Mouse (Mus musculus) large intestine, adult 2 months (tissue): Measurements from ENCODE around the gene Nlrc5. TPM values are rescaled to one million over a fixed set of nuclear protein-coding genes. Genes with fewer than 3 reads are reported as not detected.

Source experiments
- DNase-seq: peaks from one replicate; pipeline ENCODE4 v3.0.0-alpha.2; 2012; ENCODE audit warnings: low read depth, low spot score
- WGBS: fragments of 180-500 bp; shearing (Covaris S2); methylation state at CpG from one replicate; pipeline ENCODE4 v1.1.7; 2018; 5-methylcytosine and 5-hydroxymethylcytosine counted together
- polyA plus RNA-seq: library from polyadenylated mRNA; depleted of rRNA; stranded (reverse); fragments of >200 nt; gene quantifications from 2 replicates; pipeline ENCODE4 v1.2.3, GENCODE M21; 2012; rRNA removed

Nlrc5 gene
- polyA plus RNA-seq, 1 experiment = 12.6 TPM

GRCm38 (mm10) chr8:94549998-94550397, 115.8 kb downstream of the Nlrc5 start:
- no peak for DNase-seq
- WGBS = 76% methylated on average over 5 of the region's 5 CpGs

DNA sequence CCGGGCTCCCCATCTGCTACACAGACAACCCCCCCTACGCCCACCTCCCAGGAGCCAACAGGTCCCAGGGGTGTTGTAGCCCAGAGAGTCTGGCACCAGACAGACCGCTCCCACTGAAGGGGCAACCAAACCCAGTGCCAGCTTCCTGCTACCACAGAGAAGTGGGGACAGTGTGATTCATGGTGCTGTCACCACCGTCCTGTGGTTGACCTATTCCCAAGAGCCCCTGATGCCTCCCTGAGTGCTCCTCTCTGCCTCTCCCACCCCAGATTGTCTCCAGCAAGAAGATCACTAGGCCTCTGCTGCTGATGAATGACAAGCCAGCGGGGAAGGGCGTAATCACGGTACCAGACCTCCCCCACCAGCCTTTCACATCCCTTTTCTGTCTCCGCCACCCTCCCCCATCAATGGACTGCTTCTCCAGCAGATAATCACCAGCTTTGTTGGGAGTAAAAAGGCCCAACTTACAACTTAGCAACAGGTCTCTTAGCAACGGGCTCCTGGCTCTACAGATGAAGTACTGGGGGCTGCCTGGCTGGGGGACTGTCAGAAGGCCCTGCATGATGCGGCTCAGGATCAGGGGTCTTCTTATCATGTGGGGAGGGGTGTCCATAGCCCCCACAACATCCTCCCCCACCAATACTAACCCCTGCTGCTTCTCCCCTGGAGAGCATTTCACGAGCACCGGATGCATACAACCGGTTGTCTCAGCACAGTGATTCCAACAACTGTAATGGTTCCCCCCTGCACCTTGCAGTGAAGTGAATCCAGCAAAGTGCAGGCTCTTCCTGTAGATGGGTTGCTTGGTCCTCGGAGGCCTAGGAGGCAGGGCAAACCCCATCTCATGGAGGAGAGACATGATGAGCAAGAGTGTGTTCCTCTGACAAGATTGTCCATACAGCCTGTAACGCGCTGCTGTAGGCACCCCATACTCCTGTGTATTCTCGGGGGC, 117.6 kb downstream of the Nlrc5 start:
- WGBS = 79% methylated on average over 17 of the region's 17 CpGs
- DNase-seq = no peak

DNA sequence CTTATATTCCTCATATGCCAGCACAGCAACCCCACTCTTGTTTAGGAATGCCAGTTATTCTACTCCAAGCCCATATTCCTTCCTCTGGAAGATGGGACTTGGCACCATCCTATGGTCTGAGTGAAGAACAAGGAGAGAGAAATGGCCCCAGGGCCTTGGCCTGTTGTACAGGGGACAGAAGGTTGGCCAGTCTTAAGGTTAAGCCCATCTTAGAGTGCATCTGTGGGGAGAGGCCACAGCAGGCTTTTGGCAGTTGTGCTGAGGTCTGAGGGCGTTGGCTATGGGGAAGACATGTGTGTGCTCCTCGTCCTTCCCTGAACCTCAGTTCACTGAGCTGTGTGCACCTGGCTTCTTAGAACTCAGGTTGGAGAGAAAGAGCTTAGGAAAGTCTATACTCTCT, 118.5 kb downstream of the Nlrc5 start:
- no peak for DNase-seq
- 76% methylated on average over 2 of the region's 2 CpGs for WGBS

DNA sequence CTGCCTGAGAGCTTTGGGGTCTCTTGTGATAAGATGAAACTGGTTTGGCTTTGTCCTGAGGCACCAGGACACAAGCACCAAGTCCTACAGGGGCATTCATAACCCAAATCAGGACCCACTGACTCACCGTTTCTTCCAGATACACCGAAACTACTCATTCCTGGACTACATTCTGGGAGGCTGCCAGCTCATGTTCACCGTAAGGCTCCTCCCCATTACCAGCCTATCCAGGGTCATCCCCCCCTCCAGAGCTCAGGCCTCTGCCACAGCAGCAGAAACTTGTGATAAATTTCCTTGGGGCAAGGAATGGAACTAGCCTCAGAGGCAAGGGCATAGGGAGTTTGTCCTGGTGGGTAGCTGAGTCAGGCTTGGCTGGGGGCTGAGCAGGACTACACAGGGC, 123.1 kb downstream of the Nlrc5 start:
- DNase-seq = no peak
- WGBS = 78% methylated on average over 3 of the region's 3 CpGs

GRCm38 (mm10) chr8:94561256-94561655, 127.1 kb downstream of the Nlrc5 start:
- DNase-seq = no peak
- WGBS = 71% methylated on average over 5 of the region's 5 CpGs

DNA sequence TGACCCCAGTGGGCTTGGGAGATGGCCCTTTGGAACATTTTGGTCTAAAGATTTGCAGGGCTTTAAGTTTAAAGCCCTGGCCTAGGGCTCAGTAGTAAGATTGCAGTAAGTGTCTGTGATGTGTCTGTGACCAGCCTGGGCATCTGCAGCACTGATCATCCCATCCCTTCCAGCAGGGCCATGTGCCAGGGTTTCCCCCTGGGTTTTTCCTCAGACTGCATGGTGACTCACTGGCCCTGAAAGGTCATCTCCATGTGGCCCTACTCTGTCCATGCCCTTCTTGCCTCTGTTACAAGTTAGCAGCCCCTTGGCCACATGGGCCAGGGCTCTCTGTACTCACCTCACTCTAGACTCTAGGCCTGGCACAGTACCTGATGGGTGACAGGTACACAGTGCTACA, 130.3 kb downstream of the Nlrc5 start:
- no peak for DNase-seq

GRCm38 (mm10) chr8:94566033-94566432, 131.9 kb downstream of the Nlrc5 start:
- DNase-seq = no peak
- 86% methylated on average over 6 of the region's 6 CpGs for WGBS

DNA sequence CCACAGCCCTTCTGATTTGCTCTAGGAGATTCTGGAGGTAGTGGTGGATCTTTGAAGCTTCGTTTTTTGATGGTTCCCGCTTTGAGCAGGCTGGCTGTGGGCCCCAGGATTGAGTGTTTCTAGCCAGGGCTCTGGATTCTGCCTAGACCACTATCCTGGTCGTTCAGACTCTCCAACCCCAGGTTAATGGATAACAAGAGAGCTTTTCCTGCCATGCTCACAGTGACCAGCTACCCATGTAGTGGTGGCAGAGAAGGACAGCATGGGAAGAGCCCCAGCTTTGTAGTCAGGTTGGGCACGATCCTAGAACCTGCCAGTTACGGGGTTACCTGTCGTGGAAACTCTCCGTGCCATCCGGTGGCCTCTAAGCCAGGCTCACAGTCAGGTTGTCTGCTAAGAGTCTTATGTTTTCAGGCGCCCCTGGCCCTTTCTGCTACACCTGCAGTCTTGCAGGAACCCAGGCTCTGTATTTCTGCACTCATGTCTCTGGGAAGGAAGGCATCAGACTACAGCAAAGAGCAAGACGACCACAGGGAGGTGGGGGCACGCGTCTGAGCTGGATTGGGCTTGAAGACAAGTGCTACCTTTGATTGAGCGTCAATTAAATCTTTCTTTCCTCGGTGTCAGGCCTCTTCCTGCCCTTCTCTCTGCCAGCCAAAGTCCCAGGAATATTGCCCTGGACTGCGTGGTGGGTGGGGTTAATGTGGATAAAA, 132.4 kb downstream of the Nlrc5 start:
- DNase-seq = no peak
- WGBS = 58% methylated on average over 15 of the region's 15 CpGs

GRCm38 (mm10) chr8:94567159-94567849, 133.1 kb downstream of the Nlrc5 start:
- no peak for DNase-seq
- WGBS = 81% methylated on average over 8 of the region's 8 CpGs

DNA sequence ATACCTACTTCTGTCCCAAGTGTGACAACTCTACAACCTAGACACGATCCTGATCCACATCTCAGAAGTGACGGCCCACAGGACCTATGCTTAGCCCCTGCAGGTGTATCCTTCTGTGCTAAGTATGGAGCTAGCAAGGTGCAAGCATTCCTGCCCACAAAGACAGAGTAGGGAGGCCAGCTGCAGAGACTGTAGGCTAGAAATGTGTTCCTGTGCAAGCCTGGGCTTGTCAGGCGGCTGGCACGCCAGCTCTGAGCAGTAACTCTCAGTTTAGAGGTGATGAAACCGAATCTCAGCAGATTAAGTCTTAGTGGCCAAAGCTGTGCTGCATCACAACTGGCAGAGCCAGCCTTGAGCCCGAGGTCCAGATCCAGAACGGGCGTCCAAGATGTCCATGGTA, 133.9 kb downstream of the Nlrc5 start:
- no peak for DNase-seq
- 91% methylated on average over 8 of the region's 8 CpGs for WGBS

GRCm38 (mm10) chr8:94569419-94569818, 135.3 kb downstream of the Nlrc5 start:
- WGBS = 96% methylated on average over 1 of the region's 1 CpGs
- DNase-seq = no peak

- WGBS = 41% methylated on average over 2 of the region's 2 CpGs
- no peak for DNase-seq
Measured at GRCm38 (mm10) chr8:94571896-94572295, 137.7 kb downstream of the Nlrc5 start.

DNA sequence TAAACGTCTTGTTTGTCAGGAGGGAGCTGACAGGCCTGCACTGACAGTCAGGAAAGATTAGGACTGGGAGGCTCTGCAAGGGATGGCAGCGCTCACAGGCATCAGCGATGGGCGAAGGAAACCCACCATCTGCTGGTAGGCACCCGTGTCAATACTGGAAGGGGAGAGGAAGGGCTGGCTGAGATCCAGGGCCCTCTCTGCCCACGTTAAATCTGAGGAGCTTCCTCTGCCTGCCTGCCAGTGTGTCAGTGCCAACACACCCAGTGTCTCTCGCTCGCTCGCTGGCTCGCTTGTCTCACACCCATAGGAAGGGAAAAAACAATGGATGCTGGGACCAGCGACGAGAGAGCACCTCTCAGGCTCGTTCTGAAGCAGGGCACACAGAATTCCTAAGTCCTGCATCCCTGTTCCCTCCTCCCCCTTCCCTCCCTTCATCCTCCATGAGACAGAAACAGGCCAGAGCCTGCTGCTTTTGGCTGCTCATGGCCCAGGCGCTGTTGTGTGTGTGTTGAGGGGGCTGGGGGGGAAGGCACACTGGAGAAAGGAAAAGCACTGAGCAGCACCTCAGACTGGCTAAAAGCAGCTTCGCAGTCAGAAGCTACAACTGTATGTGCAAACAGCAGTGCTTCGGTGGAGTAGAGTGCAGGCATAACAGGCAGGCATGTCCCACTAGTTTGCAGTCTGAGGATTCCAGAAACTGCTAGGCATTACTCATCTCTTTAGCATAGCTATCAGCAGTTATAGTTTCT, 140.2 kb downstream of the Nlrc5 start:
- WGBS = 82% methylated on average over 16 of the region's 16 CpGs
- no peak for DNase-seq

- no peak for DNase-seq
- WGBS = 87% methylated on average over 4 of the region's 4 CpGs
Measured at GRCm38 (mm10) chr8:94575148-94575547, 141.0 kb downstream of the Nlrc5 start.

Other genes with a start within 250 kb of the Nlrc5 start
- gene Nup93, start 219.8 kb upstream of the Nlrc5 start, polyA plus RNA-seq = 18.8 and 20.0 TPM in 2 replicates
- gene Slc12a3, start 105.2 kb upstream of the Nlrc5 start, polyA plus RNA-seq = 0.05 and 0.21 TPM in 2 replicates
- 170 and 227 TPM in 2 replicates for gene Herpud1, start 47.9 kb upstream of the Nlrc5 start, polyA plus RNA-seq
- 37.7 and 57.2 TPM in 2 replicates for gene Cpne2, start 98.6 kb downstream of the Nlrc5 start, polyA plus RNA-seq
- 4.8 and 8.0 TPM in 2 replicates for gene Rspry1, start 167.6 kb downstream of the Nlrc5 start, polyA plus RNA-seq
- 22.6 and 23.3 TPM in 2 replicates for gene Fam192a, start 167.6 kb downstream of the Nlrc5 start, polyA plus RNA-seq
- 61.7 and 76.1 TPM in 2 replicates for gene Arl2bp, start 232.2 kb downstream of the Nlrc5 start, polyA plus RNA-seq